Mouse (Mus musculus) liver, embryonic 14.5 days (tissue): ENCODE measurements around the gene Edem3. TPM values are rescaled to one million over a fixed set of nuclear protein-coding genes. Genes with fewer than 3 reads are reported as not detected.

Source experiments
- ATAC-seq: fragments of 200-750 bp; cut with Nextera tagmentation; 2 replicates; pipeline ENCODE4 v1.8.0; 2017; ENCODE audit warnings: moderate number of reproducible peaks, mild to moderate bottlenecking, moderate library complexity; ENCODE audit not compliant: insufficient read depth
- DNase-seq, 3 experiments: peaks; one replicate each; pipeline ENCODE4 v3.0.0-alpha.2; 2012 to 2013; ENCODE audit warnings: low read depth in 3 of 3, low spot score in 3 of 3
- H3K27ac ChIP-seq: fragments of 300-500 bp; sonication (generic); 2 replicates; pipeline ENCODE4 v1.5.1; 2014; ENCODE audit warnings: moderate library complexity, mild to moderate bottlenecking, control low read depth, inconsistent platforms
- H3K27me3 ChIP-seq: fragments of 300-500 bp; sonication (generic); 2 replicates; pipeline ENCODE4 v1.6.1; 2014; ENCODE audit warnings: mild to moderate bottlenecking, low read length, moderate library complexity; ENCODE audit not compliant: control insufficient read depth, insufficient read depth
- H3K36me3 ChIP-seq: fragments of 300-500 bp; sonication (generic); replicated peaks from 2 replicates; pipeline ENCODE4 v1.6.1; 2014; ENCODE audit warnings: low read depth; ENCODE audit not compliant: control insufficient read depth, insufficient read depth
- H3K4me1 ChIP-seq, 2 experiments: fragments of 200-500 bp in 1 of 2; fragments of 300-500 bp in 1 of 2; sonication (generic) in 1 of 2; replicated peaks; 2 replicates each; pipeline ENCODE4 v1.6.1; 2012 to 2014; ENCODE audit warnings: antibody characterized with exemption in 1 of 2, inconsistent platforms in 1 of 2, low read length in 1 of 2; ENCODE audit not compliant: control insufficient read depth in 2 of 2, insufficient read depth in 2 of 2
- H3K4me2 ChIP-seq: fragments of 300-500 bp; sonication (generic); 2 replicates; pipeline ENCODE4 v1.6.1; 2014; ENCODE audit warnings: low read depth, mild to moderate bottlenecking, control low read depth, moderate library complexity
- H3K4me3 ChIP-seq, 2 experiments: fragments of 200-500 bp in 1 of 2; fragments of 300-500 bp in 1 of 2; sonication (generic) in 1 of 2; 2 replicates each; pipeline ENCODE4 v1.5.1; 2012 to 2014; ENCODE audit warnings: low read depth in 2 of 2, low read length in 2 of 2, mild to moderate bottlenecking in 2 of 2, control low read depth in 1 of 2, inconsistent platforms in 1 of 2, moderate library complexity in 1 of 2; ENCODE audit not compliant: insufficient read depth in 1 of 2
- H3K9ac ChIP-seq: fragments of 300-500 bp; sonication (generic); replicated peaks from 2 replicates; pipeline ENCODE4 v1.6.1; 2014; ENCODE audit warnings: mild to moderate bottlenecking, control low read depth, moderate library complexity
- H3K9me3 ChIP-seq: fragments of 300-500 bp; sonication (generic); 2 replicates; pipeline ENCODE4 v1.6.1; 2016; ENCODE audit warnings: low read length, mixed read lengths; ENCODE audit not compliant: control insufficient read depth
- CTCF ChIP-seq: IDR thresholded peaks from 2 replicates; pipeline ENCODE4 v1.5.1; 2016; ENCODE audit warnings: antibody characterized with exemption, low read depth, control low read depth
- EP300 ChIP-seq: IDR thresholded peaks from 2 replicates; pipeline ENCODE4 v1.6.1; 2016; ENCODE audit warnings: antibody characterized with exemption, low read depth
- WGBS: fragments of 180-500 bp; shearing (Covaris S2); extraction: QIAGEN DNeasy Blood & Tissue Kit; methylation state at CpG from one replicate; pipeline ENCODE4 v1.1.7; 2014; ENCODE audit not compliant: insufficient replicate concordance; 5-methylcytosine and 5-hydroxymethylcytosine counted together
- polyA plus RNA-seq, 2 experiments: library from polyadenylated mRNA; depleted of rRNA in 1 of 2; stranded (reverse) in 1 of 2; unstranded in 1 of 2; fragments of >200 nt; fragmentation: Nextera tagmentation in 1 of 2; extraction: Ambion mirVana in 1 of 2; gene quantifications; 2 replicates each; pipeline versions ENCODE4 v1.2.1 to v1.2.3; 2012 to 2014

The Edem3 gene
- polyA plus RNA-seq, 2 experiments, result 4.3 to 6.1 TPM

- H3K27ac ChIP-seq, result no peak overlapping the region
These were observed 44.6 kb upstream of the Edem3 start for GRCm38 (mm10) chr1:151710424-151711055.

GRCm38 (mm10) chr1:151711062-151711461 is 44.1 kb upstream of the Edem3 start:
- Histone ChIP-seq H3K36me3 (no peaks in the 10 kb centered on the region), H3K27me3 (no peaks in the 10 kb centered on the region), H3K4me2 (no peak overlapping the region), H3K27ac (no peak overlapping the region), H3K9ac (no peak overlapping the region), H3K4me1 (peaks cover 0 to 7% of the 10 kb centered on the region in 2 experiments; a peak in 2 of 4 replicates), H3K9me3 (no peaks in the 10 kb centered on the region), H3K4me3 (no peak overlapping the region)
- WGBS, result 60% methylated on average over 7 of the region's 7 CpGs
- DNase-seq, result no peak
- TF ChIP-seq CTCF (no peak), EP300 (no peak)
- no peak for ATAC-seq

More at GRCm38 (mm10) chr1:151710424-151711055, 44.6 kb upstream of the Edem3 start:
- ATAC-seq, result no peak
- no peak for DNase-seq
- H3K9ac ChIP-seq, result no peak overlapping the region
- no peak overlapping the region for H3K4me2 ChIP-seq
- H3K27me3 ChIP-seq, result no peaks in the 10 kb centered on the region
- H3K36me3 ChIP-seq, result no peaks in the 10 kb centered on the region
- no peaks in the 10 kb centered on the region for H3K9me3 ChIP-seq
- no peak overlapping the region for H3K4me3 ChIP-seq
- no peak for TF ChIP-seq EP300
- no peak for TF ChIP-seq CTCF
- WGBS, result 63% methylated on average over 5 of the region's 5 CpGs
- H3K4me1 ChIP-seq, result peaks cover 0 to 7% of the 10 kb centered on the region in 2 experiments; a peak in 2 of 4 replicates

DNA sequence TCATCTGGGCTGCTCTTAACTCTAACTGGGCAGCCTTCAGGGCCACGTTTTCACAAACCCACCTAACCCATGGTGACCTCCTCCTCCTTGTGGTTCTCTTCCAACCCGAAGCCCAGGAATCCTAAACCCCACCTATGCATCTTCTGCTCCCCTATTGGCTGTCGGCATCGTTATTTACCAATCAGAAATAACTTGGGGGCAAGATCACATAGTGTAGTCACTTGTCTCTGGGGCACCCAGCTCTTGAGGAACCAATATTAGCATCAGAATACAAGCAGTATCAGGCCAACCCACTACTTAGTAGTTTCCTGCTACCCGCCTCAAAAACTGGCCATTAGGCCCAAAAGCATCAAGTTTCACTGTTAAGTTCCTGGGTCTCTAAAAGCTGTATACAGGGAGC is 42.5 kb upstream of the Edem3 start:
- Histone ChIP-seq H3K9ac (no peak overlapping the region), H3K36me3 (no peaks in the 10 kb centered on the region), H3K4me1 (peaks cover 0 to 7% of the 10 kb centered on the region in 2 experiments; a peak in 2 of 4 replicates), H3K27me3 (no peaks in the 10 kb centered on the region), H3K4me3 (no peak overlapping the region), H3K27ac (no peak overlapping the region), H3K4me2 (no peak overlapping the region), H3K9me3 (no peaks in the 10 kb centered on the region)
- DNase-seq (no peak), ATAC-seq (no peak)
- 52% methylated on average over 5 of the region's 5 CpGs for WGBS
- no peak for TF ChIP-seq EP300
- TF ChIP-seq CTCF, result no peak

DNA sequence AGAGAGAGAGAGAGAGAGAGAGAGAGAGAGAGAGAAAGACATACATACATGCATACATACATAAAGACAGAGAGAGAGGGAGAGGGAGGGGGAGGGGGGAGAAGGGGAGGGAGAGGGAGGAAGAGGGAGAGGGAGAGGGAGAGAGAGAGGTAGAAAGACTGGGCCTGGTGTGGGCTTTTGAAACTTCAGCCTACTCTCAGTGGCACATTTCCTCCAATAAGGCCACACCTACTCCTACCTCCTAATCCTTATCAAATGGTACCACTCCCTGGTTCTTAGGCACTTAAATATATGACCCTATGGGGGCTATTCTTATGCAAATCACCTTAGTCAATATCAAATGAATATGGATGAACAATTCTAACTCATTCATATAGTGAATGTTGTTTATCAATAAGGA is 41.5 kb upstream of the Edem3 start:
- no peak for TF ChIP-seq CTCF
- TF ChIP-seq EP300, result no peak
- ATAC-seq, result peak; percentile 42; the same call in 1 of the 2 replicates
- Histone ChIP-seq H3K27me3 (no peaks in the 10 kb centered on the region), H3K4me1 (peaks cover 0 to 6% of the 10 kb centered on the region in 2 experiments; a peak in 2 of 4 replicates), H3K9me3 (no peaks in the 10 kb centered on the region), H3K9ac (no peak overlapping the region), H3K27ac (no peak overlapping the region), H3K36me3 (no peaks in the 10 kb centered on the region), H3K4me2 (no peak overlapping the region), H3K4me3 (no peak overlapping the region)
- no peak for DNase-seq

GRCm38 (mm10) chr1:151716024-151716710 is 39.0 kb upstream of the Edem3 start:
- Histone ChIP-seq H3K36me3 (no peaks in the 10 kb centered on the region), H3K27me3 (no peaks in the 10 kb centered on the region), H3K27ac (no peak overlapping the region), H3K4me3 (no peak overlapping the region), H3K4me2 (no peak overlapping the region), H3K4me1 (peaks cover 0 to 2% of the 10 kb centered on the region in 2 experiments; a peak in 1 of 4 replicates), H3K9ac (no peak overlapping the region), H3K9me3 (no peaks in the 10 kb centered on the region)
- 78% methylated on average over 11 of the region's 11 CpGs for WGBS
- no peak for TF ChIP-seq EP300
- peak; percentile 40; the same call in 1 of the 2 replicates for TF ChIP-seq CTCF
- DNase-seq (no peak), ATAC-seq (no peak)
